Mouse (Mus musculus) lung, adult 2 months (tissue): ENCODE measurements around the gene Kank2.

Experiments
- CTCF ChIP-seq: fragments of 200-500 bp; IDR thresholded peaks from 2 replicates; pipeline ENCODE4 v1.5.1; 2011; ENCODE audit warnings: mild to moderate bottlenecking, low read length, control low read depth; ENCODE audit not compliant: insufficient read depth
- POLR2A ChIP-seq: fragments of 200-500 bp; IDR thresholded peaks from 2 replicates; pipeline ENCODE4 v1.6.1; 2011; ENCODE audit warnings: low read depth, mild to moderate bottlenecking, control low read depth, low read length, borderline replicate concordance; ENCODE audit errors: extremely low read depth

- no peak for TF ChIP-seq CTCF
- TF ChIP-seq POLR2A, result peak; percentile 43; the same call in 1 of the 2 replicates
Observed at GRCm38 (mm10) chr9:21846755-21847341, 48.3 kb upstream of the Kank2 start.
